Mouse (Mus musculus) stomach, embryonic 15.5 days (tissue): ENCODE data around the gene Gm45716. TPM values are rescaled to one million over a fixed set of nuclear protein-coding genes. Genes with fewer than 3 reads are reported as not detected.
"Not testable (repeated sequence)": the region's sequence is repeated elsewhere in the genome, so short reads cannot be mapped to it uniquely, and the experiment has no call there.

Experiments used
- ATAC-seq: fragments of 200-750 bp; cut with Nextera tagmentation; 2 replicates; pipeline ENCODE4 v1.8.0; 2017; ENCODE audit warnings: low read depth, moderate number of reproducible peaks, moderate TSS enrichment; ENCODE audit not compliant: insufficient read depth, low FRiP score
- H3K27ac ChIP-seq: fragments of 300-500 bp; sonication (generic); 2 replicates; pipeline ENCODE4 v1.5.1; 2015; ENCODE audit warnings: mild to moderate bottlenecking, inconsistent platforms
- H3K27me3 ChIP-seq: fragments of 300-500 bp; sonication (generic); replicated peaks from 2 replicates; pipeline ENCODE4 v1.6.1; 2015; ENCODE audit warnings: inconsistent platforms
- H3K36me3 ChIP-seq: fragments of 300-500 bp; sonication (generic); 2 replicates; pipeline ENCODE4 v1.6.1; 2015; ENCODE audit warnings: inconsistent platforms
- H3K4me1 ChIP-seq: fragments of 300-500 bp; sonication (generic); 2 replicates; pipeline ENCODE4 v1.6.1; 2015; ENCODE audit warnings: inconsistent platforms
- H3K4me2 ChIP-seq: fragments of 300-500 bp; sonication (generic); 2 replicates; pipeline ENCODE4 v1.6.1; 2015; ENCODE audit warnings: mild to moderate bottlenecking, inconsistent platforms
- H3K4me3 ChIP-seq: fragments of 300-500 bp; sonication (generic); replicated peaks from 2 replicates; pipeline ENCODE4 v1.5.1; 2015; ENCODE audit warnings: inconsistent platforms
- H3K9ac ChIP-seq: fragments of 300-500 bp; sonication (generic); 2 replicates; pipeline ENCODE4 v1.6.1; 2015; ENCODE audit warnings: inconsistent platforms
- H3K9me3 ChIP-seq: fragments of 300-500 bp; sonication (generic); 2 replicates; pipeline ENCODE4 v1.6.1; 2016; ENCODE audit warnings: inconsistent platforms
- WGBS: fragments of 180-500 bp; shearing (Covaris S2); methylation state at CpG from one replicate; pipeline ENCODE4 v1.1.7; 2015; 5-methylcytosine and 5-hydroxymethylcytosine counted together
- polyA plus RNA-seq: library from polyadenylated mRNA; unstranded; fragments of >200 nt; fragmentation: Nextera tagmentation; extraction: Ambion mirVana; gene quantifications from 2 replicates; pipeline ENCODE4 v1.2.1, GENCODE M21; 2015

The Gm45716 gene
- polyA plus RNA-seq, 1 experiment from 2014 or later, result 10.6 TPM

- no peak overlapping the region for H3K4me3 ChIP-seq
- H3K27me3 ChIP-seq, result no peaks in the 10 kb centered on the region
- H3K36me3 ChIP-seq, result no peaks in the 10 kb centered on the region
- no peak for ATAC-seq
- no peaks in the 10 kb centered on the region for H3K9me3 ChIP-seq
- H3K4me1 ChIP-seq, result no peaks in the 10 kb centered on the region
- H3K4me2 ChIP-seq, result no peak overlapping the region
- H3K27ac ChIP-seq, result no peak overlapping the region
- 29% methylated on average over 1 of the region's 1 CpGs for whole genome bisulfite sequencing
- H3K9ac ChIP-seq, result no peak overlapping the region
Measured at GRCm38 (mm10) chr11:90274187-90274586, 86.7 kb downstream of the Gm45716 start.

GRCm38 (mm10) chr11:90275663-90276062, 88.2 kb downstream of the Gm45716 start:
- 77% methylated on average over 7 of the region's 7 CpGs for WGBS
- Histone ChIP-seq H3K36me3 (no peaks in the 10 kb centered on the region), H3K4me3 (no peak overlapping the region), H3K4me1 (no peaks in the 10 kb centered on the region), H3K9ac (no peak overlapping the region), H3K9me3 (no peaks in the 10 kb centered on the region), H3K27ac (no peak overlapping the region), H3K27me3 (no peaks in the 10 kb centered on the region), H3K4me2 (no peak overlapping the region)
- ATAC-seq, result no peak

GRCm38 (mm10) chr11:90276150-90276549, 88.7 kb downstream of the Gm45716 start:
- Histone ChIP-seq H3K27me3 (no peaks in the 10 kb centered on the region), H3K4me3 (no peak overlapping the region), H3K9ac (no peak overlapping the region), H3K27ac (no peak overlapping the region), H3K4me1 (no peaks in the 10 kb centered on the region), H3K9me3 (no peaks in the 10 kb centered on the region), H3K4me2 (no peak overlapping the region), H3K36me3 (no peaks in the 10 kb centered on the region)
- no peak for ATAC-seq
- WGBS, result 86% methylated on average over 8 of the region's 8 CpGs

GRCm38 (mm10) chr11:90276561-90276960, 89.1 kb downstream of the Gm45716 start:
- Histone ChIP-seq H3K27me3 (no peaks in the 10 kb centered on the region), H3K4me1 (no peaks in the 10 kb centered on the region), H3K36me3 (no peaks in the 10 kb centered on the region), H3K4me2 (no peak overlapping the region), H3K4me3 (no peak overlapping the region), H3K9me3 (no peaks in the 10 kb centered on the region), H3K27ac (no peak overlapping the region), H3K9ac (no peak overlapping the region)
- WGBS, result 89% methylated on average over 12 of the region's 12 CpGs
- ATAC-seq, result no peak

GRCm38 (mm10) chr11:90280069-90280468, 92.6 kb downstream of the Gm45716 start:
- WGBS, result 85% methylated on average over 5 of the region's 5 CpGs
- no peak overlapping the region for H3K4me2 ChIP-seq
- no peaks in the 10 kb centered on the region for H3K4me1 ChIP-seq
- no peaks in the 10 kb centered on the region for H3K27me3 ChIP-seq
- no peak for ATAC-seq
- no peaks in the 10 kb centered on the region for H3K9me3 ChIP-seq
- no peaks in the 10 kb centered on the region for H3K36me3 ChIP-seq
- H3K27ac ChIP-seq, result no peak overlapping the region
- H3K4me3 ChIP-seq, result no peak overlapping the region
- H3K9ac ChIP-seq, result no peak overlapping the region

- H3K4me2 ChIP-seq, ATAC-seq, H3K9ac ChIP-seq, H3K4me1 ChIP-seq, H3K27me3 ChIP-seq, H3K9me3 ChIP-seq, H3K4me3 ChIP-seq, H3K27ac ChIP-seq, H3K36me3 ChIP-seq: not testable (repeated sequence)
- WGBS, result 89% methylated on average over 2 of the region's 2 CpGs
Measured at GRCm38 (mm10) chr11:90281943-90282342, 94.5 kb downstream of the Gm45716 start.

- no peaks in the 10 kb centered on the region for H3K36me3 ChIP-seq
- no peak overlapping the region for H3K27ac ChIP-seq
- WGBS, result 35% methylated on average over 4 of the region's 4 CpGs
- no peaks in the 10 kb centered on the region for H3K9me3 ChIP-seq
- H3K4me1 ChIP-seq, result no peaks in the 10 kb centered on the region
- H3K4me3 ChIP-seq, result no peak overlapping the region
- H3K4me2 ChIP-seq, result no peak overlapping the region
- H3K9ac ChIP-seq, result no peak overlapping the region
- no peak for ATAC-seq
- H3K27me3 ChIP-seq, result no peaks in the 10 kb centered on the region
Measured at GRCm38 (mm10) chr11:90283159-90283558, 95.7 kb downstream of the Gm45716 start.

- Histone ChIP-seq H3K4me3 (no peak overlapping the region), H3K4me2 (no peak overlapping the region), H3K4me1 (no peaks in the 10 kb centered on the region), H3K27ac (no peak overlapping the region), H3K9ac (no peak overlapping the region), H3K27me3 (no peaks in the 10 kb centered on the region), H3K9me3 (no peaks in the 10 kb centered on the region), H3K36me3 (no peaks in the 10 kb centered on the region)
- WGBS, result 73% methylated on average over 6 of the region's 6 CpGs
- no peak for ATAC-seq
Measured at GRCm38 (mm10) chr11:90283601-90284000, 96.1 kb downstream of the Gm45716 start.

- 46% methylated on average over 2 of the region's 2 CpGs for WGBS
- Histone ChIP-seq H3K9me3 (no peaks in the 10 kb centered on the region), H3K36me3 (no peaks in the 10 kb centered on the region), H3K27ac (no peak overlapping the region), H3K9ac (no peak overlapping the region), H3K27me3 (no peaks in the 10 kb centered on the region), H3K4me3 (no peak overlapping the region), H3K4me1 (no peaks in the 10 kb centered on the region), H3K4me2 (no peak overlapping the region)
- no peak for ATAC-seq
Measured at GRCm38 (mm10) chr11:90284079-90284478, 96.6 kb downstream of the Gm45716 start.

GRCm38 (mm10) chr11:90284623-90285022, 97.1 kb downstream of the Gm45716 start:
- H3K4me3 ChIP-seq, result no peak overlapping the region
- 35% methylated on average over 4 of the region's 4 CpGs for WGBS
- no peak overlapping the region for H3K9ac ChIP-seq
- H3K4me2 ChIP-seq, result no peak overlapping the region
- no peaks in the 10 kb centered on the region for H3K4me1 ChIP-seq
- no peak for ATAC-seq
- H3K36me3 ChIP-seq, result no peaks in the 10 kb centered on the region
- no peaks in the 10 kb centered on the region for H3K27me3 ChIP-seq
- H3K9me3 ChIP-seq, result no peaks in the 10 kb centered on the region
- H3K27ac ChIP-seq, result no peak overlapping the region

- 80% methylated on average over 6 of the region's 6 CpGs for WGBS
- Histone ChIP-seq H3K36me3 (no peaks in the 10 kb centered on the region), H3K9ac (no peak overlapping the region), H3K4me1 (no peaks in the 10 kb centered on the region), H3K9me3 (no peaks in the 10 kb centered on the region), H3K4me3 (no peak overlapping the region), H3K27ac (no peak overlapping the region), H3K4me2 (no peak overlapping the region), H3K27me3 (no peaks in the 10 kb centered on the region)
- ATAC-seq, result no peak
Measured at GRCm38 (mm10) chr11:90286550-90287154, 99.2 kb downstream of the Gm45716 start.

GRCm38 (mm10) chr11:90291156-90291555, 103.7 kb downstream of the Gm45716 start:
- ATAC-seq, result no peak
- Histone ChIP-seq H3K36me3 (no peaks in the 10 kb centered on the region), H3K27ac (no peak overlapping the region), H3K4me2 (no peak overlapping the region), H3K27me3 (no peaks in the 10 kb centered on the region), H3K4me1 (no peaks in the 10 kb centered on the region), H3K4me3 (no peak overlapping the region), H3K9ac (no peak overlapping the region), H3K9me3 (no peaks in the 10 kb centered on the region)
- WGBS, result 71% methylated on average over 4 of the region's 4 CpGs

GRCm38 (mm10) chr11:90292766-90293165, 105.3 kb downstream of the Gm45716 start:
- H3K27ac ChIP-seq, result no peak overlapping the region
- H3K9me3 ChIP-seq, result no peaks in the 10 kb centered on the region
- H3K27me3 ChIP-seq, result no peaks in the 10 kb centered on the region
- no peak overlapping the region for H3K4me2 ChIP-seq
- H3K4me3 ChIP-seq, result no peak overlapping the region
- no peaks in the 10 kb centered on the region for H3K36me3 ChIP-seq
- no peaks in the 10 kb centered on the region for H3K4me1 ChIP-seq
- no peak for ATAC-seq
- H3K9ac ChIP-seq, result no peak overlapping the region
